ENCODE assay signal across 7 mouse cellular contexts in the genomic region with DNA sequence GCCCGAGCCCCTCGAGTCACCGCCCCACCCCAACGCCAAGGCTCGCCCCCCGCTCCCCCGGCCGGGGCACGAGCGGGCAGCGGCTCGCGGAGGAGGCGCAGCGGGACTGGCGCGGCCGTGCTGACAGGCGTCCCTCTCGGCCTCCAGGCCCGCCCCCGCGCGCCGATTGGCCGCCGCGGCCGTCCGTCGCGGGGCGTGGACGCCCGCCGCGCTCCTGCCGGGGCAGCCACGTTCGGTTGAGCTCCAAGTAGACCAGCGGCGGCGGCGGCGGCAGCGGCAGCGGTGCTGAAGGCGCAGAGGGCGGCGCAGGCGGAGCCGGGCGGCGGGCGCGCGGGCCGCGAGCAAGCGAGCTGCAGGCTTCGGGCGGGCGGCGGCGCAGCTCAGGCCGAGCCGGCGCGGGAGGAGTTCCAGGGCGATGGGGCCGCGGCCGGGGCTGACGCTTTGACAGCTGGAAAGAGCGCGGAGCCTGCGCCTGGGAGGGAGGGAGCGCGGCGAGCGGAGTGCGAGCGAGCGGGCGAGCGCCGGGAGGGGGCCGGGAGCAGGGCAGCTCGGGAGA. TPM values are rescaled to one million over a fixed set of nuclear protein-coding genes. Genes with fewer than 3 reads are reported as not detected.
DNase-seq lines count a peak whose midpoint lies in the region; ATAC-seq and TF ChIP-seq lines count a peak whose summit lies in the region.

No protein-coding gene starts in this region.

- under 1% methylated on average over 89 of the region's 89 CpGs for WGBS in limb, embryonic 10.5 days
- WGBS in midbrain, embryonic 13.5 days = under 1% methylated on average over 84 of the region's 89 CpGs
- WGBS in small intestine, adult 2 months = under 1% methylated on average over 85 of the region's 89 CpGs

- H3K27me3 ChIP-seq in limb, embryonic 10.5 days (ENCODE audit: low read depth, poor library complexity, severe bottlenecking) = no peaks in the 10 kb centered on the region
- no peaks in the 10 kb centered on the region for H3K27me3 ChIP-seq in midbrain, embryonic 13.5 days
- no peaks in the 10 kb centered on the region for H3K27me3 ChIP-seq in small intestine, adult 2 months (ENCODE audit: control insufficient read depth, insufficient read depth, low read length)

- TF ChIP-seq POLR2A in small intestine, adult 2 months (IDR thresholded peaks at IDR 0.05; ENCODE audit: low read depth, low read length) = peak; percentile 81

- peak overlapping the region; percentile 99 for H3K27ac ChIP-seq in limb, embryonic 10.5 days
- peak overlapping the region; percentile 100 for H3K27ac ChIP-seq in midbrain, embryonic 13.5 days
- H3K27ac ChIP-seq in small intestine, adult 2 months (ENCODE audit: insufficient read depth, low read depth, low read length) = peak overlapping the region; percentile 55

- H3K9me3 ChIP-seq in limb, embryonic 10.5 days (replicated peaks) = no peaks in the 10 kb centered on the region
- H3K9me3 ChIP-seq in midbrain, embryonic 13.5 days = no peaks in the 10 kb centered on the region

- peak overlapping the region; percentile 92 for H3K4me3 ChIP-seq in limb, embryonic 10.5 days
- peak overlapping the region; percentile 100 for H3K4me3 ChIP-seq in midbrain, embryonic 13.5 days (replicated peaks)
- H3K4me3 ChIP-seq in small intestine, adult 2 months (ENCODE audit: low read depth, low read length) = peak overlapping the region; percentile 94

- H3K36me3 ChIP-seq in limb, embryonic 10.5 days = peaks cover 40% of the 10 kb centered on the region
- peaks cover 29% of the 10 kb centered on the region for H3K36me3 ChIP-seq in midbrain, embryonic 13.5 days
- H3K36me3 ChIP-seq in small intestine, adult 2 months (ENCODE audit: control insufficient read depth, insufficient read depth, low read length) = peaks cover 4% of the 10 kb centered on the region; the same call in 1 of the 2 replicates

- H3K9ac ChIP-seq in midbrain, embryonic 13.5 days (replicated peaks) = peak overlapping the region; percentile 100

- H3K4me2 ChIP-seq in midbrain, embryonic 13.5 days (replicated peaks) = peak overlapping the region; percentile 86

- DNase-seq in adrenal gland, adult 8-10 months = peak; percentile 90
- DNase-seq in embryo, embryonic 9.5 days (ENCODE audit: extremely low spot score) = peak; percentile 94
- DNase-seq in kidney, adult 11 months = peak; percentile 95
- peak; percentile 90 for DNase-seq in limb, embryonic 10.5 days (ENCODE audit: low spot score)

- peak; percentile 57 for ATAC-seq in granulocyte monocyte progenitor cell, adult 5-6 weeks (replicated peaks; ENCODE audit: poor library complexity, severe bottlenecking)
- ATAC-seq in midbrain, embryonic 13.5 days = peak; percentile 90

- H3K4me1 ChIP-seq in limb, embryonic 10.5 days = peaks cover 80% of the 10 kb centered on the region
- H3K4me1 ChIP-seq in midbrain, embryonic 13.5 days (replicated peaks) = peaks cover 61% of the 10 kb centered on the region
- H3K4me1 ChIP-seq in small intestine, adult 2 months (ENCODE audit: control insufficient read depth, insufficient read depth, insufficient read length, low read length) = peaks cover 13% of the 10 kb centered on the region

- no peak for TF ChIP-seq CTCF in small intestine, adult 2 months (IDR thresholded peaks at IDR 0.05; ENCODE audit: extremely low read depth, insufficient read length, insufficient replicate concordance, low read depth, low read length)

RNA-seq across cellular contexts. Expression of a gene that starts 0.8 kb away (rescaled TPM):
- total RNA-seq in adrenal gland, adult 8-10 months (2022) = 100 to 1,000 TPM in 2 of 4 experiments, 10 to 100 TPM in 2; 70.3 to 121 (median 101) TPM
- 43.2 and 54.1 TPM in 2 replicates for total RNA-seq in granulocyte monocyte progenitor cell, adult 5-6 weeks (2014; fragmentation: Nextera tagmentation)
- total RNA-seq in granulocyte monocyte progenitor cell, adult 5-6 weeks (2017) = 12.9 and 19.2 TPM in 2 replicates
- 225 and 250 TPM in 2 replicates for polyA plus RNA-seq in limb, embryonic 10.5 days (2016; fragmentation: Nextera tagmentation; extraction: Ambion mirVana)
- polyA plus RNA-seq in midbrain, embryonic 13.5 days (2015; fragmentation: Nextera tagmentation; extraction: Ambion mirVana) = 192 and 229 TPM in 2 replicates
- 11.7 and 21.2 TPM in 2 replicates for polyA plus RNA-seq in small intestine, adult 2 months (2012; rRNA removed)

Comparison
In these comparisons a context has a peak if more than half of its experiments do, and no peak if none do; other contexts are left out.
1. Peak in every context shown above with its lines: DNase-seq, ATAC-seq, H3K4me3 ChIP-seq and H3K27ac ChIP-seq.